ENCODE assay signal across 7 mouse cellular contexts in genomic region chr11:86543960-86544638, GRCm38 (mm10). TPM values are rescaled to one million over a fixed set of nuclear protein-coding genes. Genes with fewer than 3 reads are reported as not detected.
DNase-seq lines count a peak whose midpoint lies in the region; ATAC-seq and TF ChIP-seq lines count a peak whose summit lies in the region.

No protein-coding gene starts in this region.

- DNase-seq in lung, embryonic 14.5 days, result peak; percentile 60
- DNase-seq in lung, postnatal 14 days, result no peak
- peak; percentile 75 for DNase-seq in R1 (ENCODE audit: low read depth, low spot score)
- DNase-seq in midbrain, embryonic 10.5 days (ENCODE audit: low spot score), result no peak
- no peak for DNase-seq in ovary, postnatal 36 days (ENCODE audit: low spot score)

- H3K9me3 ChIP-seq in lung, embryonic 14.5 days (ENCODE audit: low read depth, low read length), result no peaks in the 10 kb centered on the region
- H3K9me3 ChIP-seq in intestine, postnatal 0 days (ENCODE audit: control insufficient read depth), result no peaks in the 10 kb centered on the region
- H3K9me3 ChIP-seq in midbrain, embryonic 10.5 days (replicated peaks), result no peaks in the 10 kb centered on the region

- peak overlapping the region; percentile 84 for H3K27ac ChIP-seq in lung, embryonic 14.5 days (ENCODE audit: low read depth)
- H3K27ac ChIP-seq in embryonic fibroblast, embryonic 13.5 days (ENCODE audit: insufficient read depth, low read length), result no peak overlapping the region
- H3K27ac ChIP-seq in intestine, postnatal 0 days (ENCODE audit: low read depth, low read length), result peak overlapping the region; percentile 91
- peak overlapping the region; percentile 95 for H3K27ac ChIP-seq in midbrain, embryonic 10.5 days (replicated peaks)

- H3K9ac ChIP-seq in lung, embryonic 14.5 days, result peak overlapping the region; percentile 93
- peak overlapping the region; percentile 95 for H3K9ac ChIP-seq in intestine, postnatal 0 days (ENCODE audit: low read depth, low read length)

- under 1% methylated on average over 47 of the region's 50 CpGs for WGBS in lung, embryonic 14.5 days
- WGBS in intestine, postnatal 0 days, result under 1% methylated on average over 45 of the region's 50 CpGs
- WGBS in midbrain, embryonic 10.5 days, result 1% methylated on average over 50 of the region's 50 CpGs

- H3K4me3 ChIP-seq in lung, embryonic 14.5 days (ENCODE audit: low read depth, low read length), result peak overlapping the region; percentile 95
- peak overlapping the region; percentile 85 for H3K4me3 ChIP-seq in embryonic fibroblast, embryonic 13.5 days (ENCODE audit: insufficient read depth, low read length)
- H3K4me3 ChIP-seq in intestine, postnatal 0 days (ENCODE audit: low read depth, low read length), result peak overlapping the region; percentile 85
- peak overlapping the region; percentile 100 for H3K4me3 ChIP-seq in midbrain, embryonic 10.5 days

- peak; percentile 57 for ATAC-seq in lung, embryonic 14.5 days (ENCODE audit: insufficient read depth)
- peak; percentile 82 for ATAC-seq in intestine, postnatal 0 days

- TF ChIP-seq POLR2A in embryonic fibroblast, embryonic 13.5 days (IDR thresholded peaks at IDR 0.05; ENCODE audit: low read depth, low read length), result no peak

- H3K4me2 ChIP-seq in lung, embryonic 14.5 days, result peak overlapping the region; percentile 79
- peak overlapping the region; percentile 80 for H3K4me2 ChIP-seq in intestine, postnatal 0 days (replicated peaks; ENCODE audit: low read depth)

- no peak for TF ChIP-seq CTCF in lung, embryonic 14.5 days (IDR thresholded peaks at IDR 0.05; ENCODE audit: low read depth)
- TF ChIP-seq CTCF in embryonic fibroblast, embryonic 13.5 days (IDR thresholded peaks at IDR 0.05; ENCODE audit: borderline replicate concordance, insufficient read depth, low read length), result no peak
- no peak for TF ChIP-seq CTCF in intestine, postnatal 0 days (IDR thresholded peaks at IDR 0.05; ENCODE audit: low read depth)

- H3K4me1 ChIP-seq in lung, embryonic 14.5 days (ENCODE audit: insufficient read depth), result peaks cover 7% of the 10 kb centered on the region; the same call in 1 of the 2 replicates
- H3K4me1 ChIP-seq in embryonic fibroblast, embryonic 13.5 days (ENCODE audit: control insufficient read depth, insufficient read depth, low read length), result peaks cover 5% of the 10 kb centered on the region
- H3K4me1 ChIP-seq in intestine, postnatal 0 days (replicated peaks; ENCODE audit: control insufficient read depth, insufficient read depth, low read length), result no peaks in the 10 kb centered on the region
- H3K4me1 ChIP-seq in midbrain, embryonic 10.5 days, result peaks cover 22% of the 10 kb centered on the region

- 0 out of 2 replicates have a peak, but pooled peaks cover 5% of the 10 kb centered on the region for H3K36me3 ChIP-seq in lung, embryonic 14.5 days (ENCODE audit: insufficient read depth)
- peaks cover 4% of the 10 kb centered on the region; the same call in 1 of the 2 replicates for H3K36me3 ChIP-seq in intestine, postnatal 0 days (ENCODE audit: control insufficient read depth, insufficient read depth)
- H3K36me3 ChIP-seq in midbrain, embryonic 10.5 days, result peaks cover 10% of the 10 kb centered on the region

- H3K27me3 ChIP-seq in lung, embryonic 14.5 days (ENCODE audit: insufficient read depth, low read length), result no peaks in the 10 kb centered on the region
- H3K27me3 ChIP-seq in intestine, postnatal 0 days (replicated peaks; ENCODE audit: control insufficient read depth, insufficient read depth, low read length), result no peaks in the 10 kb centered on the region
- no peaks in the 10 kb centered on the region for H3K27me3 ChIP-seq in midbrain, embryonic 10.5 days (ENCODE audit: low read depth, poor library complexity, severe bottlenecking)

RNA-seq across cellular contexts. Expression of gene Rps6kb1, which starts 0.5 kb away (rescaled TPM):
- polyA plus RNA-seq in lung, embryonic 14.5 days (2014; fragmentation: Nextera tagmentation; extraction: Ambion mirVana), result 58.8 and 66.5 TPM in 2 replicates
- polyA plus RNA-seq in embryonic fibroblast, embryonic 13.5 days (2011; ENCODE audit: insufficient read length, low read depth, missing spikeins), result 70.3 and 71.4 TPM in 2 replicates
- 37.9 and 39.9 TPM in 2 replicates for polyA plus RNA-seq in intestine, postnatal 0 days (2015; fragmentation: Nextera tagmentation; extraction: Ambion mirVana)
- polyA plus RNA-seq in midbrain, embryonic 10.5 days (2016; fragmentation: Nextera tagmentation; extraction: Ambion mirVana), result 56.2 and 58.3 TPM in 2 replicates

RNA-seq across cellular contexts. Expression of gene Tubd1, which starts 0.7 kb away (rescaled TPM):
- polyA plus RNA-seq in lung, embryonic 14.5 days (2014; fragmentation: Nextera tagmentation; extraction: Ambion mirVana), result 14.2 and 14.7 TPM in 2 replicates
- polyA plus RNA-seq in embryonic fibroblast, embryonic 13.5 days (2011; ENCODE audit: insufficient read length, low read depth, missing spikeins), result 6.4 and 8.2 TPM in 2 replicates
- polyA plus RNA-seq in intestine, postnatal 0 days (2015; fragmentation: Nextera tagmentation; extraction: Ambion mirVana), result 4.7 and 5.9 TPM in 2 replicates
- 13.0 and 14.8 TPM in 2 replicates for polyA plus RNA-seq in midbrain, embryonic 10.5 days (2016; fragmentation: Nextera tagmentation; extraction: Ambion mirVana)

RNA-seq across cellular contexts. Expression of gene Rnft1, which starts 59.6 kb away (rescaled TPM):
- 43.2 and 49.0 TPM in 2 replicates for polyA plus RNA-seq in lung, embryonic 14.5 days (2014; fragmentation: Nextera tagmentation; extraction: Ambion mirVana)
- 72.6 and 83.5 TPM in 2 replicates for polyA plus RNA-seq in embryonic fibroblast, embryonic 13.5 days (2011; ENCODE audit: insufficient read length, low read depth, missing spikeins)
- 48.5 and 50.7 TPM in 2 replicates for polyA plus RNA-seq in intestine, postnatal 0 days (2015; fragmentation: Nextera tagmentation; extraction: Ambion mirVana)
- 23.4 and 23.7 TPM in 2 replicates for polyA plus RNA-seq in midbrain, embryonic 10.5 days (2016; fragmentation: Nextera tagmentation; extraction: Ambion mirVana)

Comparison
In these comparisons a context has a peak if more than half of its experiments do, and no peak if none do; other contexts are left out.
1. DNase-seq: peak in lung, embryonic 14.5 days (single experiment) and R1 (single experiment); none in lung, postnatal 14 days (single experiment), midbrain, embryonic 10.5 days (single experiment) and ovary, postnatal 36 days (single experiment).
2. Peak in every context shown above with its lines, with median percentiles within 50 percentile points of each other: H3K4me3 ChIP-seq.